Mouse (Mus musculus) frontal cortex, postnatal 14 days (tissue): ENCODE measurements around the gene Zfp382.
"Not testable (repeated sequence)": the region's sequence is repeated elsewhere in the genome, so short reads cannot be mapped to it uniquely, and the experiment has no call there.

Experiments used
- DNase-seq, 2 experiments: peaks; one replicate each; pipeline ENCODE4 v3.0.0; 2022; ENCODE audit warnings: low spot score in 2 of 2

The Zfp382 gene

DNA sequence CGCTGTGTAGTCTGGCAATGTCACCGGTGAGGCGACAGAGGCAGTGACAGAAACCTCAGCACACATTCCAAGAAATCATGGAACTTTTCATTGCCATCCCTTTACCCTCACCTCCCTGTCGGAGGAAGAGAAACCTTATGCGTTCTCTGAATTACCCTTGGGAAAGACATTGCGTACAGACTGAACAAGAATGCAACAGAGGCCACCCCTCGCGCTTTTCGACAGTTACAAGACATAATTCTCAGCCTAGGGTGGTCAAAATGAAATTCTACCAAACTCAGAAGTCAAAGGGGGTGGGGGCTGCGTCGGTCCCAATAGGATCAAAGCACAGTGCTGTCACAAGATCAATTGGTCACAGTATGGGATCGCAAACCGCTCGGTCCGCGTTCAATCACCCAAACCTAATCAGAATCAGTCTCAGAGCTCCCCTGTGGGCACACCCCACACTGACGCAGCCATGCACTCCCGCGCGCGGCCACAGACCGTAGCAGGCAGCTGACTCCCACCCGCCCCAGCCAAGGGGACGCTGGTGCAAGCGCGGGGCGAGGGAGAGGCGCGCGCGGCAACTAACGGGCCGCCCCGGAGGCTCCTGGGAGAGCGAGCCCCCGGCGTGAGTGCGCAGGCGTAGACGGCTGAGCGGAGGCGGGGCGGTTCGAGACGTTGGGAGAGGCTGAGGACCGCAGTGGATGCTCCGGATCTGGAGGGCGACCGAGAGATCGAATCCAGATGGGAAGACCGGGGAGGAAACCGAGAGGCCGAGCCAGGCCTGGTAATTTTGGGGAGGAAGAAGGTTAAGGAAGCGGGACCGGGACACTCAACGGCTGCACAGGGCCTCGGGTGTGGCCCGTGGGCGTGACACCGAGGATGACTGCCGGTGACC lies at the start of gene Zfp382:
Gene Zfp382, plus strand, starts transcription at position 635 of the 880 bp plus-strand sequence.
- DNase-seq = peak; percentile 73 to 83

- DNase-seq = peak; percentile 56 to 62
Observed at GRCm38 (mm10) chr7:30072146-30073028, 49.4 kb upstream of the Zfp382 start, which contains the start of gene Zfp82. Gene Zfp82, minus strand, starts transcription at chr7:30072900.

- DNase-seq = no peak
Observed at GRCm38 (mm10) chr7:30086524-30086923, 35.2 kb upstream of the Zfp382 start.

DNA sequence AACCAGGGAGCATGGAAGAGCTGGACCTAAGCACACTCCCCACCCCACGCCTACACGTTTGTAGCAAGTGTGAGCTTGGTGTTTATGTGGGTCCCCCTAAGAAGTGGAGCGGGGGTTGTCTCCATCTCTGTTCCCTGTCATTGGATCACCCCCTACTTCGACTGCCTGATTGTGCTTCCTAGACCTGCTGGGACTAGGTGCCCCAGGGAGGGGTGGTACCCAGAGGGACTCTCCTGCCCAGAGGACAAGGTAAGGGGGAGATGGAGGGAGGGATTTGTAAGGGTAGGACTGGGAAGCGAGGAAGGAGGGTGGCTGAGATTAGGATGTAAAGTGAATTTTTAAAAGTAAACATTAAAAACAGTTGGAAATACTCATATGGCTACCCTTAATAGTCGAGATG lies 32.3 kb upstream of the Zfp382 start:
- DNase-seq = no peak

- peak; percentile 93 to 94 for DNase-seq
Observed at GRCm38 (mm10) chr7:30090092-30090969, 31.4 kb upstream of the Zfp382 start, which contains the start of the genes Gm26920 and Zfp566. Gene Gm26920, minus strand, starts transcription at chr7:30090410. Gene Zfp566, minus strand, starts transcription at chr7:30090527.

GRCm38 (mm10) chr7:30090970-30091585 lies 30.7 kb upstream of the Zfp382 start:
- no peak for DNase-seq

DNA sequence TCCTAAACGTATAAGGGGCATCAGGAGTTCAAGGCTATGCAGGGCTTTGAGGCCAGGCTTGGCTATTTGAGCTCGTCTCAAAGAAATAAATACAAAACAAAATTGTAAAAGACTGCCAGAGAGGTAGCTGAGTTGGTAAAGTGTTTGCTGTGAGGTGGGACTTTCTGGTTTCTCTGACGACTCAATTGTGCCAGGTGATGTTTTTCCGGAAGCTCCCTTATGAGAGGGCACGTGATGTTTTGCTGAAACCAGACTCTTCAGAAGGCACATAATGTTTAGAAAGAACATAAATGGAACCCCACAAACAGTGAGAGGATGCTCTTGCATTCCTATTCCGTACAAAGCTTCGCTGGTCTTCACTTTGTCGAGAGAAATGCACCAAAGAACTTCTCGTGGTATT lies 29.1 kb upstream of the Zfp382 start:
- DNase-seq = no peak

GRCm38 (mm10) chr7:30093918-30094415 lies 27.8 kb upstream of the Zfp382 start:
- DNase-seq = no peak

DNA sequence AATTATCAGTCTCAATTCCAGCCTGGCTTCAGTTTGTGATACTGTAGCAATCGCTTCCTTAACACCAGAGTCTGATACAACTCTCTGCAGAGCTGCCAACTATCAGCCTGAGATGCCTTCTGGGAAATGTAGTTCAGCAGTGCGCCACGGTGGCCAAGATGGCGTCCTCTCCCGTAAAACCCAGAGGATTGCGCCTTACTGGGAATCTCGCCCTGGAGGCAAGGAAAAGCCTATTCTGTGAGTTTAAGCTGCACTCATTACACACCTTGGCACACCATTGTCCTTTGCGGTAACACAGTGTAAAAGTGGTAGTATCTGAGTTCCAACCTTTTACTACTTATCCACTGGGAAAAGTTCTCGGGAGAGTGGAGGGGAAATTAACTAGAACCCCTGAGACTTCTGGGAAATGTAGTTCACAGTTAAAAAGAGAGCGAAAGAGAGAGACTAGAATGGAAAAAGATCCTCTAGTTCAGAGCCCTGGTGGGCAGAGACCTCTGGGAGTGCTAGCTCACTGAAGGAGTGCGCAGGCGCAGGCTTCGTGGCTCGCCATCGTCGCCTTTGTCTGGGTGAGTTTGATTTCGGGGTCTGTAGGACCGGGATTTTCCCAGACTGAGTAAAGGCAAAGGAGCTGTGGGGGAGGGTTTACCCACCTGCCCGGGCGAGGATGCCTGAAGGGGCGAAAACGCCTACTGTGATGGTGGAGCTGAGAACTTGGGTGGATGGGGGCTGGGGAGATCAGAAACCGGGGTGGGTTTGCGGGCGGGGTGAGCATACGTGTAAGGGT lies 26.9 kb upstream of the Zfp382 start, which contains the start of gene Zfp260:
Gene Zfp260, plus strand, starts transcription at position 132 of the 784 bp plus-strand sequence.
- peak; percentile 83 for DNase-seq

DNA sequence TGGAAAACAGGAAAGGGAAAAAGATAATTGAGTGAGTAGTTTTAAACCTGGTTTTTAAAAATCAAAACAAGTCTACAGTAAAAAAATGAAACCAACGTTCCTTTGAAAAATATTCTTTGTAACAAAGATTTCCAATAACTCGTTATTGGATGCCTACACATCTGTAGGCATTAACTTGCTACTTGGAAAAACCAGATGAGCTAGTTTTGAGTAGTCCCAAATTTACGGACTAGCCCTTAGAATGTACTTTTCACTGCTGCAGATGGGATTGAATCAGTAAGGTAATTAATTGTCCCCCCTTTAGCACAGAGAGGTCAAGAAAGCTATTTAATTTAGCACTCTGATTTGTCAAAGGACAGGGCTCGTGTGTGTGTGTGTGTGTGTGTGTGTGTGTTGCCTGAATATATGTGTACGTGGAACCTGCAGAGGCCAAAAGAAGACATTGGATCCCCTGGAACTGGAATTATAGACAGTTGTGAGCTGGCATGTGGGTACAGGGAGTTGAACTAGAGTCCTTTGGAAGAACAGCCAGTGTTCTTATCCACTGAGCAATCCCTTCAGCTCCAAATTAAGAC lies 26.1 kb upstream of the Zfp382 start:
- DNase-seq = no peak

- peak; percentile 57 to 71 for DNase-seq
Observed at GRCm38 (mm10) chr7:30099297-30099696, 22.4 kb upstream of the Zfp382 start.

- no peak for DNase-seq
Observed at GRCm38 (mm10) chr7:30116076-30116475, 5.7 kb upstream of the Zfp382 start.

- not testable (repeated sequence) for DNase-seq
Observed at GRCm38 (mm10) chr7:30117935-30118334, 3.8 kb upstream of the Zfp382 start.

GRCm38 (mm10) chr7:30122188-30122530 lies 417 bp downstream of the Zfp382 start:
- peak in 1 of 2 experiments; percentile 15 for DNase-seq

DNA sequence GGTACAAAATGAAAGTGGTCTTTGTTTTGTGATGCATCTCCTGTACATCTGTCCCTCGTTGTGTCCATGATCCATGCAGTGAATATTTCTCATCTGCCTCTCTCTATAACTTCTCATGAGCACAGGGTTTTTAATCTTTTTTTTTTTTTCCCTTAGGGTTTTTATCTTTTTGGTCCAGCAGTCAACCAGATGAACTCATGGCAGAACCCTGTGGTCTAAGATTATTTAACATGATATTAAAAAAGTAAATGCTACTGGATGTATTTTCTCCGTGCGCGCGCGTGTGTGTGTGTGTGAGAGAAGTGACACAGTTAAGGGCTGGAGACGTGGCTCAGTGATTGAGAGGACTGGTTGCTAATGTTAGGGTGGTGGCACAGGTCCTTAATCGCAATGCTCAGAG lies 8.2 kb downstream of the Zfp382 start:
- no peak for DNase-seq

DNA sequence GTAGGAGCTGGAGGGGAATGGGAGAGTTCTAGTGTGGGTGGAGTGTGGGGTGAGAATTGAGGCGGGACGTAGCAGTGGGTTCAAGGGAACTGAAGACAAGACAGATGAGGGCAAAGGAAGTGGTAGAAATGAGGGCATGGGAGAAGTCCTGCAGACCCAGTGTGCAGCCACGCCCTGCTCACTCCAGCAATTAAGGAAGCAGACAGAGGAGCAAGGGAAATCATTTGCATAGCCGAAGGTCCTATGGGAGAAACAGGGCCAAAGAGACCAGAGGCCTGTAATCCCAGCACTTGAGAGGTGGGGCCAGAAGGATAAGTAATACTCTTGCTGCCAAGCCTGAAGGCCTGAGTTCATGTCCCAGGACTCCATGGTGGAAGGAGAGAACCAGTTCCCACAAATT lies 10.7 kb downstream of the Zfp382 start:
- no peak for DNase-seq

- no peak for DNase-seq
Observed at GRCm38 (mm10) chr7:30136826-30137225, 15.1 kb downstream of the Zfp382 start.

- no peak for DNase-seq
Observed at GRCm38 (mm10) chr7:30143170-30143554, 21.4 kb downstream of the Zfp382 start.

GRCm38 (mm10) chr7:30143555-30144209 lies 21.9 kb downstream of the Zfp382 start:
- peak; percentile 67 to 73 for DNase-seq
